Mouse (Mus musculus) heart, postnatal 0 days (tissue): Measurements from ENCODE around the gene Def6. TPM values are rescaled to one million over a fixed set of nuclear protein-coding genes. Genes with fewer than 3 reads are reported as not detected.
A peak's percentile ranks its signal among the peaks of the same experiment; 100 is the strongest.

Experiments used
- ATAC-seq: fragments of 200-750 bp; cut with Nextera tagmentation; 2 replicates; pipeline ENCODE4 v1.8.0; 2017; ENCODE audit warnings: low read depth, moderate number of reproducible peaks, moderate library complexity; ENCODE audit not compliant: insufficient read depth
- DNase-seq: peaks from one replicate; pipeline ENCODE4 v3.0.0-alpha.2; 2016; ENCODE audit warnings: low spot score
- H3K27ac ChIP-seq: fragments of 300-500 bp; sonication (generic); 2 replicates; pipeline ENCODE4 v1.5.1; 2014; ENCODE audit warnings: low read depth, mild to moderate bottlenecking
- H3K27me3 ChIP-seq: fragments of 300-500 bp; sonication (generic); 2 replicates; pipeline ENCODE4 v1.6.1; 2014; ENCODE audit warnings: low read length, mixed read lengths; ENCODE audit not compliant: control insufficient read depth, insufficient read depth
- H3K36me3 ChIP-seq: fragments of 300-500 bp; sonication (generic); replicated peaks from 2 replicates; pipeline ENCODE4 v1.6.1; 2014; ENCODE audit warnings: low read length, mixed read lengths; ENCODE audit not compliant: control insufficient read depth, insufficient read depth
- H3K4me1 ChIP-seq: fragments of 300-500 bp; sonication (generic); 2 replicates; pipeline ENCODE4 v1.6.1; 2014; ENCODE audit warnings: antibody characterized with exemption; ENCODE audit not compliant: control insufficient read depth, insufficient read depth
- H3K4me2 ChIP-seq: fragments of 300-500 bp; sonication (generic); 2 replicates; pipeline ENCODE4 v1.6.1; 2014; ENCODE audit warnings: low read depth, mild to moderate bottlenecking, low read length, moderate library complexity
- H3K4me3 ChIP-seq: fragments of 300-500 bp; sonication (generic); 2 replicates; pipeline ENCODE4 v1.5.1; 2014; ENCODE audit warnings: low read depth, low read length
- H3K9ac ChIP-seq: fragments of 300-500 bp; sonication (generic); replicated peaks from 2 replicates; pipeline ENCODE4 v1.6.1; 2014; ENCODE audit warnings: low read depth, low read length, mixed read lengths
- H3K9me3 ChIP-seq: fragments of 300-500 bp; sonication (generic); replicated peaks from 2 replicates; pipeline ENCODE4 v1.6.1; 2016; ENCODE audit warnings: low read length; ENCODE audit not compliant: control insufficient read depth
- CTCF ChIP-seq: IDR thresholded peaks from 2 replicates; pipeline ENCODE4 v1.5.1; 2016; ENCODE audit warnings: antibody characterized with exemption, control low read depth, low read depth
- EP300 ChIP-seq: IDR thresholded peaks from 2 replicates; pipeline ENCODE4 v1.6.1; 2016; ENCODE audit warnings: antibody characterized with exemption, low read depth
- WGBS: fragments of 180-500 bp; shearing (Covaris S2); extraction: QIAGEN DNeasy Blood & Tissue Kit; methylation state at CpG from one replicate; pipeline ENCODE4 v1.1.7; 2014; 5-methylcytosine and 5-hydroxymethylcytosine counted together
- polyA plus RNA-seq: library from polyadenylated mRNA; unstranded; fragments of >200 nt; fragmentation: Nextera tagmentation; extraction: Ambion mirVana; gene quantifications from 2 replicates; pipeline ENCODE4 v1.2.1, GENCODE M21; 2015
- total RNA-seq: library from RNA; depleted of rRNA; stranded (reverse); fragments of >200 nt; gene quantifications from 2 replicates; pipeline ENCODE4 v1.2.3, GENCODE M21; 2014; ENCODE audit warnings: low replicate concordance

Def6 gene
- total and polyA plus RNA-seq, 2 experiments from 2014 or later: 2.8 to 3.5 TPM

DNA sequence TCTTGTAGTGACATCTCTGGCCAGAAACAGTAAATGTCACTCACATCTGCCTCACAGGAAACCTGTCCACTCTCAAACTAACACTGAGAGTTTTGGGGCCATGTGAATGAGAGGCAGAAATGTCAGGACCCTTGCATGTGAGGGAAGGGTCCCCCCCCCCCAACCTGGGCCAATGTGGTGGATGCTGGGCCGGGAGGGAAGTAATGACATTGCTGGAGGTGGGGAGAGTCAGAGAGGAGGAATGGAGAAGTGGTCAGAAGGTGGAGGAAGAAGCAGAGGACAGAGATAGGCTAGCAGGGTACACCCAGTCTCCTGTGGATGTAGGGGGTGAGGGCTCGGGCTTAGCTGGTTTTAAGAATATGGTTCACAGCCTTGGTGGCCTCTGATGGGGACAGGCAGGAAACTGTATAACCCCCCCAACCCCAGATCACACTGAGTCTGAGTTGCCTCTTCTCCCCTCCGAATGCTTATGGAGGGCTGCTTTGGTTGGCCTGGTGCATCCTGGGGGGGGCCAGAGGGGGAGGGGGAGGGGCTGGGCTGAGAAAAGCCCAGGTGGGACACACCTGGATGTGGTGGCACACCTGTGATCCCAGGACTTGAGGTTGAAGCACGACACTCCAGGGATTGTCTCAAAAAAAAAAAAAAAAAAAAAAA lies 2.0 kb downstream of the Def6 start:
- Histone ChIP-seq H3K4me3 (peak overlapping the region; percentile 37; the same call in 1 of the 2 replicates), H3K9me3 (no peaks in the 10 kb centered on the region), H3K27ac (no peak overlapping the region), H3K27me3 (no peaks in the 10 kb centered on the region), H3K4me2 (peak overlapping the region; percentile 64; the same call in 1 of the 2 replicates), H3K36me3 (no peaks in the 10 kb centered on the region), H3K9ac (no peak overlapping the region), H3K4me1 (peaks cover 8% of the 10 kb centered on the region; the same call in 1 of the 2 replicates)
- ATAC-seq: no peak
- DNase-seq: no peak
- TF ChIP-seq CTCF: no peak
- 65% methylated on average over 4 of the region's 4 CpGs for WGBS

DNA sequence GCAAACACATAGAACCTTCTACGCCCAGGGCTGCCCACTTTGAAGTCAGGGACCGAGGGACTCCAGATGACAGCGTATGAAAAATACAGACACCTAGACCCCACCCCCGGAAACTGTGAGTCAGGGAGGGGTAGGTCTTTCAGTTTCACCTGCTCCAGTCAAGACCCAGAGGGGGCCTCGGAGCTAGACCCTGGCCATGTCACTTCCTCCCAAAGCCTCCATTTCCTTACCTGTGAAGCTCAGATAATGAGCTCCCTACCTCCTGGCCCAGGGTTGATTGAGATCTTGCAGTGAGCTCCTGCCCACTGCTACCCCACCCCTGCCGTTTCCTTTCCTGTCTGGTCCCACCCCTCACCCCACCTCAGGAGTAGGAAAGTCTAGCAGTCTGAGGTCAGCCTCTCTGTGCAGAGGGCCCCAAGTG lies 4.4 kb downstream of the Def6 start:
- DNase-seq: no peak
- Histone ChIP-seq H3K36me3 (no peaks in the 10 kb centered on the region), H3K4me1 (peaks cover 8% of the 10 kb centered on the region; the same call in 1 of the 2 replicates), H3K4me3 (no peak overlapping the region), H3K9me3 (no peaks in the 10 kb centered on the region), H3K27ac (no peak overlapping the region), H3K27me3 (no peaks in the 10 kb centered on the region), H3K9ac (no peak overlapping the region), H3K4me2 (no peak overlapping the region)
- WGBS: 66% methylated on average over 6 of the region's 6 CpGs
- no peak for TF ChIP-seq CTCF
- ATAC-seq: no peak

GRCm38 (mm10) chr17:28212391-28212790 lies 4.8 kb downstream of the Def6 start:
- TF ChIP-seq CTCF: no peak
- TF ChIP-seq EP300: no peak
- WGBS: 64% methylated on average over 9 of the region's 9 CpGs
- H3K36me3 ChIP-seq: no peaks in the 10 kb centered on the region
- H3K27ac ChIP-seq: no peak overlapping the region
- no peak overlapping the region for H3K4me3 ChIP-seq
- H3K9me3 ChIP-seq: no peaks in the 10 kb centered on the region
- ATAC-seq (no peak), DNase-seq (no peak)
- 0 out of 2 replicates have a peak, but pooled peaks cover 2% of the 10 kb centered on the region for H3K27me3 ChIP-seq
- no peak overlapping the region for H3K9ac ChIP-seq
- 0 out of 2 replicates have a peak, but pooled peaks cover 4% of the 10 kb centered on the region for H3K4me1 ChIP-seq
- no peak overlapping the region for H3K4me2 ChIP-seq

DNA sequence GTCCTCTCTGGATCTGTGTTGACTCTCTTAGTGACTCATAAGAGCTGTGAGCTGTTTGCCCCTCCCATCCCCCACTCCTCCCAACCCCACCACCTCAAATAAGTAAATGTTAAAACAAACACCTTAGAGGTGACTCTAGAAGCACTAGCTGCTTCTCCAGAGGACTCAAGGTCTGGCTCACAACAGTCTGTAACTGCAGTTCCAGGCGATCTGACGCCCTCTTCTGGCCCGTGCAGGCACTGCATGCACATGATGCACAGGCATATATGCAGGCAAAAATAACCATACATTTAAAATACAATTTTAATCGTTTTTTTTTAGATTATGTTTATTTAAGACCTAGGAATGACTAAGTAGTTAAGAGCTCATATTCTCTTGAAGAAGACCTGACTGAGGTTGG lies 5.7 kb downstream of the Def6 start:
- H3K4me1 ChIP-seq: no peaks in the 10 kb centered on the region
- no peaks in the 10 kb centered on the region for H3K9me3 ChIP-seq
- ATAC-seq (no peak), DNase-seq (no peak)
- 0 out of 2 replicates have a peak, but pooled peaks cover 3% of the 10 kb centered on the region for H3K27me3 ChIP-seq
- no peak overlapping the region for H3K27ac ChIP-seq
- no peak overlapping the region for H3K9ac ChIP-seq
- no peak for TF ChIP-seq EP300
- peak; percentile 11; the same call in 1 of the 2 replicates for TF ChIP-seq CTCF
- WGBS: 28% methylated on average over 4 of the region's 4 CpGs
- no peak overlapping the region for H3K4me2 ChIP-seq
- no peak overlapping the region for H3K4me3 ChIP-seq
- H3K36me3 ChIP-seq: no peaks in the 10 kb centered on the region

GRCm38 (mm10) chr17:28216791-28217190 lies 9.2 kb downstream of the Def6 start:
- H3K9ac ChIP-seq: no peak overlapping the region
- H3K4me1 ChIP-seq: no peaks in the 10 kb centered on the region
- H3K4me2 ChIP-seq: no peak overlapping the region
- DNase-seq: no peak
- H3K27ac ChIP-seq: no peak overlapping the region
- 0 out of 2 replicates have a peak, but pooled peaks cover 3% of the 10 kb centered on the region for H3K27me3 ChIP-seq
- no peak overlapping the region for H3K4me3 ChIP-seq
- no peak for ATAC-seq
- H3K36me3 ChIP-seq: no peaks in the 10 kb centered on the region
- no peak for TF ChIP-seq CTCF
- WGBS: 78% methylated on average over 9 of the region's 9 CpGs
- H3K9me3 ChIP-seq: no peaks in the 10 kb centered on the region
